Mouse (Mus musculus) heart, embryonic 11.5 days (tissue): ENCODE results near the gene Atrn. TPM values are rescaled to one million over a fixed set of nuclear protein-coding genes. Genes with fewer than 3 reads are reported as not detected.
"Not testable (repeated sequence)": the region's sequence is repeated elsewhere in the genome, so short reads cannot be mapped to it uniquely, and the experiment has no call there.

Source experiments
- ATAC-seq: fragments of 200-750 bp; cut with Nextera tagmentation; replicated peaks from 2 replicates; pipeline ENCODE4 v1.8.0; 2017; ENCODE audit warnings: moderate library complexity; ENCODE audit not compliant: insufficient number of reproducible peaks, low FRiP score, low TSS enrichment
- H3K27ac ChIP-seq: fragments of 300-500 bp; sonication (generic); 2 replicates; pipeline ENCODE4 v1.5.1; 2014; ENCODE audit warnings: mild to moderate bottlenecking, low read depth, low read length
- H3K27me3 ChIP-seq: fragments of 300-500 bp; sonication (generic); 2 replicates; pipeline ENCODE4 v1.6.1; 2014; ENCODE audit warnings: mild to moderate bottlenecking, low read length, mixed read lengths; ENCODE audit not compliant: control insufficient read depth, insufficient read depth
- H3K36me3 ChIP-seq: fragments of 300-500 bp; sonication (generic); 2 replicates; pipeline ENCODE4 v1.6.1; 2014; ENCODE audit warnings: mild to moderate bottlenecking, low read length, moderate library complexity, mixed read lengths; ENCODE audit not compliant: control insufficient read depth, insufficient read depth
- H3K4me1 ChIP-seq: fragments of 300-500 bp; sonication (generic); 2 replicates; pipeline ENCODE4 v1.6.1; 2014; ENCODE audit warnings: low read length; ENCODE audit not compliant: control insufficient read depth, insufficient read depth
- H3K4me2 ChIP-seq: fragments of 300-500 bp; sonication (generic); 2 replicates; pipeline ENCODE4 v1.6.1; 2014; ENCODE audit warnings: mild to moderate bottlenecking, moderate library complexity
- H3K4me3 ChIP-seq: fragments of 300-500 bp; sonication (generic); 2 replicates; pipeline ENCODE4 v1.5.1; 2014; ENCODE audit warnings: low read depth, low read length
- H3K9ac ChIP-seq: fragments of 300-500 bp; sonication (generic); 2 replicates; pipeline ENCODE4 v1.6.1; 2014; ENCODE audit warnings: mild to moderate bottlenecking, low read depth, low read length, moderate library complexity
- H3K9me3 ChIP-seq: fragments of 300-500 bp; sonication (generic); replicated peaks from 2 replicates; pipeline ENCODE4 v1.6.1; 2016; ENCODE audit warnings: low read length; ENCODE audit not compliant: control insufficient read depth
- WGBS: fragments of 180-500 bp; shearing (Covaris S2); extraction: QIAGEN DNeasy Blood & Tissue Kit; methylation state at CpG from one replicate; pipeline ENCODE4 v1.1.7; 2014; ENCODE audit not compliant: insufficient replicate concordance; 5-methylcytosine and 5-hydroxymethylcytosine counted together
- polyA plus RNA-seq: library from polyadenylated mRNA; unstranded; fragments of >200 nt; fragmentation: Nextera tagmentation; extraction: Ambion mirVana; gene quantifications from 2 replicates; pipeline ENCODE4 v1.2.1, GENCODE M21; 2014

The Atrn gene
- polyA plus RNA-seq, 1 experiment from 2014 or later = 8.0 TPM

DNA sequence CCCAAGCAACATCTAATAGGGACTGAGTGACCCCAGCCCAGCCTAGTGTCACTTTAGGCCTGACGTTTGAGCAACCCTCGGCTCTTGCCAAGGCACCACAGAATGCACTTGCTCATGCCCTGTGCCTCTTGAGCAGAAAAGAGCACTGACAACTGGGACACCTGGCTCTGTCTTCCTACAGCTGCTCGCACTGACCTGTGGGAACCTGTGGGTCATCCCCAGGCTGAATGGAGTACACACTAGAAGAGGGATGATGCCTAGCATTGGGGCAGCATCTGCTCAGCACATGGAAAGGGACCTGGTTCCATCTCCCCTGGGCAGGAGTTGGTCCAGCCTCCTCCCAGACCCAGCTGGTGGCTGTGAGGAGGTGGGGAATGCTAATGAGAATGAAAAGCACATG, 120.6 kb downstream of the Atrn start:
- Histone ChIP-seq H3K4me3 (no peak overlapping the region), H3K36me3 (peaks cover 5% of the 10 kb centered on the region), H3K27ac (no peak overlapping the region), H3K9ac (no peak overlapping the region), H3K9me3 (no peaks in the 10 kb centered on the region), H3K4me2 (no peak overlapping the region), H3K4me1 (peaks cover 4% of the 10 kb centered on the region), H3K27me3 (no peaks in the 10 kb centered on the region)
- no peak for ATAC-seq
- 83% methylated on average over 3 of the region's 3 CpGs for WGBS

DNA sequence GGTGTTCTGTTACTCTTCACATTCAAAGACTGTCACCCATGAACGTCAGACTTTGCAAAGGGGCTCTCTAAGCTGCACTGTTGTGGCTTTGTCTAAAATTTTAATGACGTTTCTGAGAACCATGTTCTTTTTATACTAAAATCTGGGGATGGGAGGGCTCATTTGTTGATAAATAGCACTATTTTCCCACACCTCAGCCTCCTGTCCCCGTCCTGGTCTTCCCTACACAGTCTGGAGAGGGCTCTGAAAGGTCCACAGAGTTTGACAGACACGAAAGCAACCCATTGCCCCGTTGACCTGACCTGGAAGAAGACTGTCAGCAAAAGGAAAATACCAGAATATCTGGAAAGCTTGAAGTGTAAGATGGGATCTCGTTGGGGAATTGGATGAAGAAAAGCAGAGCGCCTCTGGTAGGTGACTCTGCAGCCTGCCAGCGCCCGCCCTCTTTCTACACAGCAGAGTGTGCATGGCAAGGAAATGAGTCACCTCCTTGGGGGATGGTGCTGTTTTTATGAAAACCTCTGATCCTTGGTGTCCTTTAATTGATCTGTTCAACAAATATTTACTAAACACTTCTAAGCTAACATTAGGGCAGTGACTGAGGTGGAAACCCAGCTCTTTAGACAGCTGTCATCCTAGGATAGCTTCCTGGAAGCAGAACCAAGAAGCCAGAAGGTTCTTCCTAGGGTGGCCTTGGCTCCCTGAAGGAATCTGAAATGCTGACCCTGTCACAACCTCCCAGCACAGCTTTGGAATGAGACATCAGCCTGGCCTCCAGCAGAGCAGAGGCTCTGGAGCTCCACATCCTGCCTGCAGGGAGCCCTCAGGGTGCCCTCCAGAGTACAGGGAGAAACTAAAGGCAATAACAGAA, 123.0 kb downstream of the Atrn start:
- H3K27ac ChIP-seq = peak overlapping the region; percentile 72
- H3K4me1 ChIP-seq = peaks cover 4% of the 10 kb centered on the region
- no peak overlapping the region for H3K4me3 ChIP-seq
- peaks cover 2% of the 10 kb centered on the region; the same call in 1 of the 2 replicates for H3K36me3 ChIP-seq
- H3K27me3 ChIP-seq = no peaks in the 10 kb centered on the region
- 50% methylated on average over 9 of the region's 9 CpGs for WGBS
- H3K9ac ChIP-seq = no peak overlapping the region
- H3K9me3 ChIP-seq = 0 out of 2 replicates have a peak, but pooled peaks cover 5% of the 10 kb centered on the region
- peak; percentile 55; the same call in 1 of the 2 replicates for ATAC-seq
- H3K4me2 ChIP-seq = no peak overlapping the region

DNA sequence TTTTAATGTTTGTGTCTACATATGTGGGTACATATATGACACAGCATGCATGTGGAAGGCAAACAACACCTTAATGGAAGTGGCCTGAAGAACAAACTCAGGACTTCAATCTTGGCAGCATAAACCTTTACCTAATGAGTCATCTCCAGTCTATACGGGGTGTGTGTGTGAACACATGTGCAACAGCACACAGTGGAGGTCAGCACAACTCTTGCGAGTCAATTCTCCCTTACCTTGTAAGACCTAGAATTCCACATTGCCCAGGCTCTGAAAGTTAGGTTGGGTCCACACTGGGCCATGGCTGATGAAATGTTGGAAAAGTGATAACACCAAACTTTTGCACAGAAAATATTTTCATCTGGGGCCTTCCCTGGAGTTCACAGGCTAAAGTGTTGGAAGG, 124.3 kb downstream of the Atrn start:
- H3K9me3 ChIP-seq = 0 out of 2 replicates have a peak, but pooled peaks cover 5% of the 10 kb centered on the region
- 85% methylated on average over 2 of the region's 2 CpGs for WGBS
- H3K4me2 ChIP-seq = no peak overlapping the region
- no peak overlapping the region for H3K27ac ChIP-seq
- H3K9ac ChIP-seq = no peak overlapping the region
- ATAC-seq = no peak
- peaks cover 2% of the 10 kb centered on the region; the same call in 1 of the 2 replicates for H3K36me3 ChIP-seq
- no peaks in the 10 kb centered on the region for H3K27me3 ChIP-seq
- H3K4me3 ChIP-seq = no peak overlapping the region
- peaks cover 4% of the 10 kb centered on the region for H3K4me1 ChIP-seq

DNA sequence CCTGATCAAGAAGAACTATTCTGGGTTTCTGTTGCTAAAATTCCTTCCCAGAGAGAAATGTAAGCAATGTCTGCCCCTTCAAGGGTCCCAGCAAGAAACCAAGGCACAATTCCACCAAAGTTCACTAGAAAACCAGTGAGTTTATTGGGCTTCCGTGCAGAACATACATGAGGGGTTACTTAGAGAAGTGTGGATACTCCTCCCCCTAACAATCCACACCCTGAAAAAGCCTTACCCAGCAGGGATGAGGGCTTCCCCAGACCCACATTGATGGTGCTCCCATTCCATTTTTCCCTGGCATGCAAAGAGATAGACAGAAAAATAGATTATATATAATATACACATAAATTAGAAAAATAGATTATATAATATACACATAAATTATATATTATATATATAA, 124.7 kb downstream of the Atrn start:
- no peak overlapping the region for H3K9ac ChIP-seq
- WGBS = 79% methylated on average over 1 of the region's 1 CpGs
- no peak overlapping the region for H3K27ac ChIP-seq
- H3K4me2 ChIP-seq = no peak overlapping the region
- H3K4me3 ChIP-seq = no peak overlapping the region
- H3K27me3 ChIP-seq = no peaks in the 10 kb centered on the region
- 0 out of 2 replicates have a peak, but pooled peaks cover 5% of the 10 kb centered on the region for H3K9me3 ChIP-seq
- no peak for ATAC-seq
- peaks cover 4% of the 10 kb centered on the region for H3K4me1 ChIP-seq
- peaks cover 2% of the 10 kb centered on the region; the same call in 1 of the 2 replicates for H3K36me3 ChIP-seq

DNA sequence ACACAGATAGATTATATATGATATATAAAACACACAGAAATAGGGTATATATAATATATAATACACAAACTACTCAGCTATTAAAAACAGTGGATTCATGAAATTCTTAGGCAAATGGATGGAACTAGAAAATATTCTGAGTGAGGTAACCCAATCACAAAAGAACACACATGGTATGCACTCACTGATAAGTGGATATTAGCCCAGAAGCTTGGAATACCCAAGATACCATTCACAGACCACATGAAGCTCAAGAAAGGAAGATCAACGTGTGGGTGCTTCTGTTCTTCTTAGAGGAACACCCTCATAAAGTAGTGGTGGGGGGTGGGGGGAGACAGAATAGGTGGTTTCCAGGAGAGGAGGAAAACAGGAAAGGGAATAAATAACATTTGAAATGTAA, 125.1 kb downstream of the Atrn start:
- H3K4me3 ChIP-seq, H3K9me3 ChIP-seq, H3K27ac ChIP-seq, ATAC-seq, H3K9ac ChIP-seq, H3K27me3 ChIP-seq, H3K4me2 ChIP-seq, H3K36me3 ChIP-seq, H3K4me1 ChIP-seq: not testable (repeated sequence)
- 14% methylated on average over 1 of the region's 1 CpGs for WGBS

DNA sequence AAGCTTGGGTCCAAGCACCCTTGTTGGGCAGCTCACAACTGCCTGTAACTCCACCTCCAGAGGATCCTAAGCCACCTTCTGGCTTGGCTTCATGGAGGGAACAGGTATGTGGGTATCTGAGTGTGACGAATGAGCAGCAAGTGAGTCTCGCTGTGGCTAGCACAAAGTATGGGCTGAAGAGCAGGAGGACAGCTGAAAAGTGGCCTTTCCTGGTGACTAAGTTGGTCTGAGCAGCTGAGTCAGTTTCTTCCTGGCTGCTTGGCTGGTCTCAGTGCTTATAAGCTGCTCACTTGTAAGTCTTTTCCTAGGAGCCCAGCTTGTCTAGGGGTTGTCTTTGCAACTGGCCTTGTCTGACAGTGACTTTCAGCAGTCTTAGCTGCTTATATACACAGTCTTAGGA, 130.0 kb downstream of the Atrn start:
- no peak overlapping the region for H3K27ac ChIP-seq
- H3K4me2 ChIP-seq = no peak overlapping the region
- 0 out of 2 replicates have a peak, but pooled peaks cover 5% of the 10 kb centered on the region for H3K9me3 ChIP-seq
- no peak overlapping the region for H3K4me3 ChIP-seq
- WGBS = 89% methylated on average over 2 of the region's 2 CpGs
- no peak overlapping the region for H3K9ac ChIP-seq
- peaks cover 5% of the 10 kb centered on the region; the same call in 1 of the 2 replicates for H3K4me1 ChIP-seq
- no peak for ATAC-seq
- H3K27me3 ChIP-seq = peaks cover 27% of the 10 kb centered on the region
- no peaks in the 10 kb centered on the region for H3K36me3 ChIP-seq

DNA sequence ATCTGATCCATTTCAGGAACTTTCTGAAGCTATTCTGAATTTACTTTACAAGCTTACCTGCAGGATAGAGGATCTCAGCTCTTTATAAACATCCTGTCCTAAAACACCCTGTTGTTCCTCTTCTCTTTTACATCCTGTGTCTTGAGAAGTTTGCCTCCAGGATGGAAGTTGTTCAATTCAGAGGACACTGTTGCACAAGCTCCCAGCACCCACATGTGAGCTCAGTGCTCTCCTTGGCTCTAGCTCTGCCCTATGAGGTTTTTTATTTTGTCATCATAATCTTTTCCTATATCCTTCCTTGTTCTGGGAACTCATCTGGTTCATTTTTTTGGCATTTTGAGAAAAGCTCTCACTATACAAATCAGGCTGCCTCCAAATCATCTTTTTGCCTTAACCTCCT, 130.5 kb downstream of the Atrn start:
- Histone ChIP-seq H3K36me3 (no peaks in the 10 kb centered on the region), H3K27me3 (peaks cover 31% of the 10 kb centered on the region), H3K27ac (no peak overlapping the region), H3K4me1 (peaks cover 10% of the 10 kb centered on the region; the same call in 1 of the 2 replicates), H3K4me3 (no peak overlapping the region), H3K9ac (no peak overlapping the region), H3K9me3 (0 out of 2 replicates have a peak, but pooled peaks cover 5% of the 10 kb centered on the region), H3K4me2 (no peak overlapping the region)
- no peak for ATAC-seq

DNA sequence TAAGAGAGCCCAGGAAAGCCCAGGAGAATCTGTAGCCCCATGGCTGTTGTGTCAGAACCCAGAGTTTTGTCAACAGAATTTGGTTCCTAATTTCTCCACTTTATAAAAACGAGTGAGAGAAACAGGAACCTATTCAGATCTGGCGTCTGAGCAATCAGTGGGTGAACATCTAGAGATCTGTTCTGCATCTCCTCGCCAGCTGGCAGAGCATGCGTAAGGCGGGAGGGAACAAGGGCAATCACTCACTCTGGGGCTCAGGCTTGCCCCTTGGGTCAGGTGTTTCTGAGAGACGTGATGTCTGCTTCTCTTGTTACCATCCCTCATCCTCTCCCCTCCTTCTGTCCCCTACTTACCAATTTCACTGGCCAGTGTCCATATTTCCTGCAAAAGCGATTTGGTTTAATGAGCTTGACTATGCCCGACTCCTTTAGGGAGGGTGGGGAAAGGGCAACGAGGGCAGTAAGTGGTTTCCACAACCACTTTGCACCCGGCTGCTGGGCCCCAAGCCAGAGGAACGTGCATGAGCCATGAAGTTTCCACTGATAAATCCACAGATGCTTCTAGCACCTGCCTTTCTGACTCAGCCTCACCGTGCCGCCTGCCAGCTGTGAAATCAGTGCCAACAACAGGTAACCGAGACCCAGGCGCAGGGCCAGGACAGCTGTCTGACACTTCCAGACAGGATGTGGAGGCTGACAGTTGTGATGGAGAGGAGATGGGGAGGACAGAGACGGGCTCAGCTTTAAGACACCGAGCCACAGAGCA, 131.1 kb downstream of the Atrn start:
- peaks cover 11% of the 10 kb centered on the region; the same call in 1 of the 2 replicates for H3K4me1 ChIP-seq
- H3K4me3 ChIP-seq = no peak overlapping the region
- 0 out of 2 replicates have a peak, but pooled peaks cover 5% of the 10 kb centered on the region for H3K9me3 ChIP-seq
- no peaks in the 10 kb centered on the region for H3K36me3 ChIP-seq
- no peak for ATAC-seq
- peaks cover 38% of the 10 kb centered on the region for H3K27me3 ChIP-seq
- H3K4me2 ChIP-seq = no peak overlapping the region
- WGBS = 47% methylated on average over 17 of the region's 17 CpGs
- no peak overlapping the region for H3K27ac ChIP-seq
- H3K9ac ChIP-seq = no peak overlapping the region
